Mouse (Mus musculus) midbrain, embryonic 15.5 days (tissue): ENCODE data around the gene Pde8b. TPM values are rescaled to one million over a fixed set of nuclear protein-coding genes. Genes with fewer than 3 reads are reported as not detected.

Source experiments
- polyA plus RNA-seq: library from polyadenylated mRNA; unstranded; fragments of >200 nt; fragmentation: Nextera tagmentation; extraction: Ambion mirVana; gene quantifications from 2 replicates; pipeline ENCODE4 v1.2.1, GENCODE M21; 2015

Pde8b gene
- polyA plus RNA-seq, 1 experiment from 2014 or later = 6.9 TPM

Other genes starting within 250 kb of the Pde8b start
- 38.5 and 38.9 TPM in 2 replicates for gene Zbed3, start 73.3 kb upstream of the Pde8b start, polyA plus RNA-seq
- gene Aggf1, start 125.0 kb upstream of the Pde8b start, polyA plus RNA-seq = 41.8 and 42.9 TPM in 2 replicates
- 2.7 and 3.4 TPM in 2 replicates for gene Crhbp, start 194.6 kb upstream of the Pde8b start, polyA plus RNA-seq
- gene S100z, start 228.4 kb upstream of the Pde8b start, polyA plus RNA-seq = not detected in 2 replicates